Mouse (Mus musculus) thymus, adult 18-20 months (tissue): ENCODE results near the gene Apex1.
A peak's percentile ranks its signal among the peaks of the same experiment; 100 is the strongest.
"Not testable (repeated sequence)": the region's sequence is repeated elsewhere in the genome, so short reads cannot be mapped to it uniquely, and the experiment has no call there.

Experiments used
- DNase-seq, 2 experiments: peaks; one replicate each; pipeline ENCODE4 v3.0.0; 2022; ENCODE audit warnings: mixed read lengths in 2 of 2

Apex1 gene

GRCm38 (mm10) chr14:50929951-50930350, 5.2 kb downstream of the Apex1 start:
- DNase-seq: no peak

GRCm38 (mm10) chr14:50930377-50930753, 5.6 kb downstream of the Apex1 start:
- DNase-seq: peak in 1 of 2 experiments; percentile 73

GRCm38 (mm10) chr14:50930754-50931492, 6.2 kb downstream of the Apex1 start, which contains the start of the genes Pip4p1 and Pnp:
Gene Pip4p1, minus strand, starts transcription at chr14:50930856.
Gene Pnp, plus strand, starts transcription at chr14:50931082.
- peak; percentile 98 to 99 for DNase-seq

GRCm38 (mm10) chr14:50931493-50932020, 6.8 kb downstream of the Apex1 start:
- no peak for DNase-seq

- DNase-seq: no peak
These were observed 11.9 kb downstream of the Apex1 start for GRCm38 (mm10) chr14:50936649-50937048.

GRCm38 (mm10) chr14:50938119-50938908, 13.5 kb downstream of the Apex1 start:
- DNase-seq: no peak

- DNase-seq: no peak
These were observed 14.2 kb downstream of the Apex1 start for GRCm38 (mm10) chr14:50938940-50939339.

- peak; percentile 74 to 86 for DNase-seq
These were observed 19.3 kb downstream of the Apex1 start, which contains the start of gene Gm49342 for GRCm38 (mm10) chr14:50943932-50944667. Gene Gm49342, plus strand, starts transcription at chr14:50944517.

- not testable (repeated sequence) for DNase-seq
These were observed 19.9 kb downstream of the Apex1 start for GRCm38 (mm10) chr14:50944668-50945033.

- DNase-seq: not testable (repeated sequence)
These were observed 20.3 kb downstream of the Apex1 start for GRCm38 (mm10) chr14:50945081-50945480.

- DNase-seq: not testable (repeated sequence)
These were observed 20.8 kb downstream of the Apex1 start for GRCm38 (mm10) chr14:50945526-50945925.

GRCm38 (mm10) chr14:50955487-50955886, 30.7 kb downstream of the Apex1 start:
- no peak for DNase-seq

GRCm38 (mm10) chr14:50955942-50956508, 31.3 kb downstream of the Apex1 start, which contains the start of gene Pnp2:
Gene Pnp2, plus strand, starts transcription at chr14:50955992.
- DNase-seq: peak; percentile 49 to 50

- not testable (repeated sequence) for DNase-seq
These were observed 32.0 kb downstream of the Apex1 start for GRCm38 (mm10) chr14:50956724-50957123.

- DNase-seq: not testable (repeated sequence)
These were observed 32.4 kb downstream of the Apex1 start for GRCm38 (mm10) chr14:50957146-50957545.

GRCm38 (mm10) chr14:50958289-50958995, 33.7 kb downstream of the Apex1 start:
- not testable (repeated sequence) for DNase-seq

GRCm38 (mm10) chr14:50968216-50968980, 43.6 kb downstream of the Apex1 start:
- no peak for DNase-seq

GRCm38 (mm10) chr14:50969041-50969440, 44.3 kb downstream of the Apex1 start:
- no peak for DNase-seq

GRCm38 (mm10) chr14:50969558-50970544, 45.1 kb downstream of the Apex1 start:
- DNase-seq: no peak

GRCm38 (mm10) chr14:50970822-50971221, 46.1 kb downstream of the Apex1 start:
- DNase-seq: no peak
